Mouse (Mus musculus) c-Kit-positive CD71-positive TER-119-positive erythroid progenitor cells, embryonic 14.5 days (primary cell): ENCODE data around the gene Ahnak.
A peak's percentile ranks its signal among the peaks of the same experiment; 100 is the strongest.
"Not testable (repeated sequence)": the region's sequence is repeated elsewhere in the genome, so short reads cannot be mapped to it uniquely, and the experiment has no call there.

Source experiments
- DNase-seq: peaks from one replicate; pipeline ENCODE4 v3.0.0-alpha.2; 2013; ENCODE audit warnings: low spot score

Gene Ahnak

GRCm38 (mm10) chr19:8972491-8972890, 16.6 kb upstream of the Ahnak start:
- not testable (repeated sequence) for DNase-seq

DNA sequence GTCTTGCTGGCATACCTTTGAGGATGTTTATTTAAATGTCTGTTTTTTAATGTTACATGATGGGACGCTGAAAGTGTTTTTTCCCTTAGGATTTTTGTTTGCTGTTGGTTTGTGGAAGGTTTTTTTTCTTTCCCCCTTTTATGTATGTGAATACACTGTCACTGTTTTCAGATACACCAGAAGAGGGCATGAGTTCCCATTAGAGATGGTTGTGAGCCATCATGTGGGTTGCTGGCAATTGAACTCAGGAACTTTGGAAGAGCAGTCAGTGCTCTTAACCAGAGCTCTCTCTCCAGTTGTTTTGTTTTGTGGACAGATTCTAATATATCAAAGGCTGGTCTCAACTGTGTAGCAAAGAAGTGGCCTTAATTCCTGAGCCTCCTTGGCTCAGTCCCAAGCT, 14.4 kb upstream of the Ahnak start:
- DNase-seq = no peak

DNA sequence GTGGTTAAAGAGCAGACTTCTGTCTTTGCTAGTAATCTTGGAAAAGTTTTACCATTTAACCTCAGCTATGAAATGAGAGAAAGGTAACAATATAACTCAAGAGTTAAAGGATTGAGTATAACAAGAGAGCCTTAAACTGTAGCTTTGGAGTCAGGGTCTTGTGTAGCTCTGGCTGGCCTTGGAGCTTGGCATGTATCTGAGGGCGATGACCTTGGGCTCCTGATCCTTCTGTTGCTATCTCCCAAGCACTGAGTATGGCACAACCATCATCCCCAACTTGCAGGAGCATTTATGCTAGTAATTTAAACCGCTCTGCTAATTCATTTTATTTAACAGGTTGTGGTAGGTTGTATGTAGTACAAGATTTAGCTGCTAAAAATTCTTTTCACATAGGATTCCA, 13.6 kb upstream of the Ahnak start:
- no peak for DNase-seq

- no peak for DNase-seq
Observed at GRCm38 (mm10) chr19:8976535-8976934, 12.5 kb upstream of the Ahnak start.

- no peak for DNase-seq
Observed at GRCm38 (mm10) chr19:8980771-8981170, 8.3 kb upstream of the Ahnak start.

GRCm38 (mm10) chr19:8981450-8982168, 7.5 kb upstream of the Ahnak start:
- DNase-seq = no peak

DNA sequence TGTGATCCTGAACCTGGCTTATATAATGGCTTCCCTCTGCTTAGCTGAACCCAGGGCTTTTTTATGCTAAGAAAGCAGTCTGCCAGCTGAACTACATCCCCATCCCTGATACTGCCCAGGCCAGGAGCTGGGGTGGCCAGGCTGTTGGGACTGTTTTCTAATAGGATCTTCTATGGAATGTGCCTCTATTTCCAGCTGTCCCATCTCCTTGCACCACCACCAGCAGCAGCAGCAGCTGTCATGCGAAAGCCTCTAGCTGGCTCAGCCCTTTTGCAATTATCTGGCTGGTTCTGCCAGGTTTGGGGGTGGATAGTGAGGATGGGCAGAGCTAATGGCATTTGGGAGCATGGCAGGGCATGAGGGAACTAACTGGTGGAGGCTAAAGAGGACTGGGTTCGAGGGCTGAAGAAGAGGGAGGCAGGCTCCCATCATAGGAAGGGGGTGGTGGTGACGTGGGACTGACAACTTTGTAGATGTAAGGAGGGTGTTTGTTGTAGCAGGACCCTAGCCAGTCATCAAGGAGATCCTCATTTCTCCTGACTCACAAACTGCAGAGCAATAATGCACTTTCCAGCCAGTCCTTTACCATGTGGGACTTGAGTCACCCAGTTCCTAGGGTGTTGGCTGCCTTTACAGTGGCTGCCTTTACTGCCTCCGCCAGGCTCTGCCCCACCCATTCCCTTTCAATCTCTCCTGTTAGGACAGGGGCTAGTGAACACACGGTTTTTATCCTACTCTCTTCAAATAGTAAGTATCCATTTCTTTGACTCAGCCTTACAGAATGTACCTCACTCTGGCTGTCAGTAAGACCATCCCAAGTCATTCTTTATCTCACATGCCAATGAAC, 6.6 kb upstream of the Ahnak start:
- no peak for DNase-seq

- no peak for DNase-seq
Observed at GRCm38 (mm10) chr19:8983150-8983650, 5.9 kb upstream of the Ahnak start.

DNA sequence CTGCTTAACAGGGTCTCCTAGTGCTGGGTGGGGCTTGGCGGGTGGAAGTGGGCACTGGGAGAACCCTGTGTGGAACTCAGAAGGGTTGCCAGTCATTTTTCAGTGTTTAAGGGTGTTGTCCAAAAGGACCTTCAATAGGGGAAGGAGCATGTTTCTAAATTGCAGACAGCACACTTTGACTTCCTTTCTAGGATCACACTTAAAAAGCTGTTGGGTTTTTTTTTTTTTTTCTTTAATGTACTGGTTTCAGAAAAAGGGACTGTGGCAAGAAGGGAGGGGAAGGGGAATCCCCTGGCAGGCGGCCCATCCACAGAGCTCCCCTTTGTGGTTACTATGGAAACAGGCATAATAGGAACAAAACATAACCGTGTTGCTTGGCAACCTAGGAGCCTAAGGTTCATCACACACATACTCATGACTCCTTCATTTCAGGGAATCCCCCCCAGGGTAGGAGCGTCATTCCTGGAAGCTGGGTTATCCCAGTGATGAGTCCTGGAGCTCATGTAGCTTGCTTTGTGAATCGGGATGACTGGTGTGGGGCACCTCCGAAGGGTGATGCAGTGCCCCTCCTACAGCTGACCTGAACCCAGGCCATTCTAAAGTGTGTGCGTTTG, 4.7 kb upstream of the Ahnak start:
- DNase-seq = no peak

DNA sequence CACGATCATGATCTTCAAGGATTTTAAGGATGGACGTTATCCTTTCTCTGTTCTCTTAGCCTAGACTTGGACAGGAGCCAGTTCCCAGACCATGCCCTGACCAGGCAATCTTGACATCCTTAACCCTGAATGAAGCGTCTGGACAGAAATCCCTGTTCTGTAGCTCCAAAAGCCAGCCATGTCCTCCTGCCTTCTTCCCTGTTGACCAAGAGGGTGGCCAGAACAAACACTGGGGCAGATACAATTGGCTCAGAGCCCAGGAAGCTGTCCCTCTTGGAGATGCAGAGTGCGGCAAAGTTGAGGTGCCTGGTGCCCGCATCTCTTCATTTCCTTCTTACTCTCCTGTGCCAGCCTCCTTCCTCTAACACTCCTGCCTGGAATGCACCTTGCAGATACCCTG, 3.2 kb upstream of the Ahnak start:
- no peak for DNase-seq

- no peak for DNase-seq
Observed at GRCm38 (mm10) chr19:8987816-8988215, 1.3 kb upstream of the Ahnak start.

GRCm38 (mm10) chr19:8988346-8989065, 578 bp upstream of the Ahnak start:
- DNase-seq = no peak

DNA sequence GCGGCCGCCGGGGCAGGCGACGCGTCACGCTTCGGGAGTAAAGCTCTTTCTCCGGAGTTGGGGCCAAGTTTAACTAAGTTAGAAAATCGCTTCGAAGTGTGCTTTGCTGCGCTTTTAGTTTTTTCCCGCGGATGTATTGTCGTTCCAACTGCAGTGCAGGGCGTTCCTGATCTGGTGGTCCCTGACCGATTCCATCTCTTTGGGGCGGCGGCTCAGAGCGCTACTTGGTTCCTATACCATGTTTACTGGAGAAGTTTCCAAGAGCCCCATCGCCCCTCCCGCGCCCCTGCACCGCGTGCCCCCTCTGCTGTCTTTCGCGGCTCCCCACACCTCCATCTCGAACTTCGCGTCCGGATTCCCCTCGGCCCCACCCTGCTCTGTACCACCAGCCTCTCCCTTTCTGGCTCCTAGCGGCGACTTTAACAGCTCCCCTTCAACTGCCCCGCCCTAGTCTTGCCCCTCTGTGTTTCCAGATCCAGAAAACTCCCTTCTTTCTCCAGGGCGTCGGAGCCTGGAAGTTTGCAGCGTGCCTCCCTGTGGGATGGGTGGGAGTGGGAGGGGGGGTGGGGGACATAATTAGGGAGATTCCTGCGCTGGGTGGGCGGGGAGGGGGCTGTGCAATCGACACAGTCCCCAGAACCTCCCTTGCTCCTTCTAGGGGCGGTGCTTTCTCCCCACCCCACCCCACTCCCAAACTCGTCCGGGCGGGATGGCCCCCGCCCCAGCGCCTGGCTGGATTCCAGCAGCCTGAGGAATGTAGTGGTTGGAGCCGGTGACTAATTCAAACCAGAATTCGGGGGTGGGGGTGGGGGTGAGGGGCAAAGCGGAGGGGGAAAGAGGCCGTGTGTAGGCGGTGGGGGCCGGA, 715 bp downstream of the Ahnak start:
- DNase-seq = no peak

- no peak for DNase-seq
Observed at GRCm38 (mm10) chr19:8990432-8991102, 1.5 kb downstream of the Ahnak start.

- no peak for DNase-seq
Observed at GRCm38 (mm10) chr19:8991245-8991870, 2.3 kb downstream of the Ahnak start.

GRCm38 (mm10) chr19:8991871-8992735, 3.0 kb downstream of the Ahnak start:
- no peak for DNase-seq

GRCm38 (mm10) chr19:8992769-8993624, 3.9 kb downstream of the Ahnak start:
- DNase-seq = peak; percentile 62

- DNase-seq = no peak
Observed at GRCm38 (mm10) chr19:8993625-8993912, 4.5 kb downstream of the Ahnak start.
